Mouse (Mus musculus) heart, postnatal 0 days (tissue): Measurements from ENCODE around the gene Xpo1.

Experiments used
- CTCF ChIP-seq: IDR thresholded peaks from 2 replicates; pipeline ENCODE4 v1.5.1; 2016; ENCODE audit warnings: antibody characterized with exemption, control low read depth, low read depth
- EP300 ChIP-seq: IDR thresholded peaks from 2 replicates; pipeline ENCODE4 v1.6.1; 2016; ENCODE audit warnings: antibody characterized with exemption, low read depth

- TF ChIP-seq CTCF: no peak
- no peak for TF ChIP-seq EP300
Observed at GRCm38 (mm10) chr11:23303126-23303525, 47.3 kb downstream of the Xpo1 start.
